ENCODE assay signal across 9 mouse cellular contexts in genomic region chr2:166403319-166403718, GRCm38 (mm10).
DNase-seq lines count a peak whose midpoint lies in the region; ATAC-seq lines count a peak whose summit lies in the region.
"Had no signal": no experiment of that assay in that cellular context is flagged by ENCODE, and none has a peak within 500 bp of the region (broad histone marks: within the 10 kb centered on the region; RNA-seq: fewer than 3 reads in every experiment).

No protein-coding gene starts in this region.

- no peak overlapping the region for H3K9ac ChIP-seq in midbrain, embryonic 14.5 days (replicated peaks; ENCODE audit: low read length)
- H3K9ac ChIP-seq in midbrain, embryonic 13.5 days (replicated peaks): no peak overlapping the region
- H3K9ac ChIP-seq in embryonic facial prominence, embryonic 12.5 days: no peak overlapping the region
- no peak overlapping the region for H3K9ac ChIP-seq in liver, embryonic 12.5 days
- H3K9ac ChIP-seq: limb, embryonic 12.5 days had no signal

- 76% methylated on average over 10 of the region's 10 CpGs for WGBS in midbrain, embryonic 14.5 days
- WGBS in midbrain, embryonic 13.5 days: 85% methylated on average over 10 of the region's 10 CpGs
- 65% methylated on average over 10 of the region's 10 CpGs for WGBS in embryonic facial prominence, embryonic 12.5 days
- WGBS in liver, embryonic 12.5 days (ENCODE audit: insufficient replicate concordance): 57% methylated on average over 10 of the region's 10 CpGs

- no peak for ATAC-seq in midbrain, embryonic 14.5 days (ENCODE audit: low FRiP score, low TSS enrichment)
- no peak for ATAC-seq in midbrain, embryonic 13.5 days
- no peak for ATAC-seq in embryonic facial prominence, embryonic 12.5 days (ENCODE audit: insufficient number of reproducible peaks, insufficient read depth, low FRiP score, low TSS enrichment)
- ATAC-seq in liver, embryonic 12.5 days: no peak

- H3K4me1 ChIP-seq in midbrain, embryonic 14.5 days (ENCODE audit: control insufficient read depth, insufficient read depth, low read length): peaks cover 23% of the 10 kb centered on the region
- peaks cover 39% of the 10 kb centered on the region for H3K4me1 ChIP-seq in midbrain, embryonic 13.5 days (replicated peaks)
- H3K4me1 ChIP-seq in embryonic facial prominence, embryonic 12.5 days: peaks cover 55% of the 10 kb centered on the region
- no peaks in the 10 kb centered on the region; the same call in 1 of the 2 replicates for H3K4me1 ChIP-seq in liver, embryonic 12.5 days

- no peaks in the 10 kb centered on the region for H3K36me3 ChIP-seq in midbrain, embryonic 14.5 days (ENCODE audit: control insufficient read depth, insufficient read depth, low read length)
- H3K36me3 ChIP-seq in midbrain, embryonic 13.5 days: no peaks in the 10 kb centered on the region
- no peaks in the 10 kb centered on the region for H3K36me3 ChIP-seq in embryonic facial prominence, embryonic 12.5 days
- H3K36me3 ChIP-seq in liver, embryonic 12.5 days: no peaks in the 10 kb centered on the region
- H3K36me3 ChIP-seq: limb, embryonic 12.5 days had no signal

- H3K9me3 ChIP-seq in midbrain, embryonic 14.5 days (ENCODE audit: control insufficient read depth, low read length): no peaks in the 10 kb centered on the region
- H3K9me3 ChIP-seq in midbrain, embryonic 13.5 days: no peaks in the 10 kb centered on the region
- no peaks in the 10 kb centered on the region for H3K9me3 ChIP-seq in embryonic facial prominence, embryonic 12.5 days
- H3K9me3 ChIP-seq in liver, embryonic 12.5 days (replicated peaks): no peaks in the 10 kb centered on the region
- H3K9me3 ChIP-seq: limb, embryonic 12.5 days had no signal

- no peak overlapping the region for H3K4me2 ChIP-seq in midbrain, embryonic 14.5 days (ENCODE audit: low read length)
- H3K4me2 ChIP-seq in midbrain, embryonic 13.5 days (replicated peaks): no peak overlapping the region
- no peak overlapping the region for H3K4me2 ChIP-seq in embryonic facial prominence, embryonic 12.5 days (replicated peaks)
- no peak overlapping the region for H3K4me2 ChIP-seq in liver, embryonic 12.5 days
- H3K4me2 ChIP-seq: limb, embryonic 12.5 days had no signal

- DNase-seq in midbrain, embryonic 14.5 days: peak; percentile 49
- DNase-seq in heart, postnatal 14 days: peak; percentile 64 to 81
- DNase-seq in left cerebral cortex, postnatal 25 days (ENCODE audit: low spot score in 2 of 2): peak; percentile 57 to 87
- DNase-seq in gastrocnemius, postnatal 10 days: no peak
- DNase-seq in thymus, adult 18-20 months: no peak

- no peaks in the 10 kb centered on the region; the same call in 1 of the 2 replicates for H3K27me3 ChIP-seq in midbrain, embryonic 14.5 days (ENCODE audit: control insufficient read depth, insufficient read depth, low read length)
- H3K27me3 ChIP-seq in midbrain, embryonic 13.5 days: peaks cover 19% of the 10 kb centered on the region
- no peaks in the 10 kb centered on the region for H3K27me3 ChIP-seq in embryonic facial prominence, embryonic 12.5 days
- no peaks in the 10 kb centered on the region for H3K27me3 ChIP-seq in liver, embryonic 12.5 days (replicated peaks)

- H3K4me3 ChIP-seq in midbrain, embryonic 14.5 days (replicated peaks; ENCODE audit: low read depth, low read length): no peak overlapping the region
- H3K4me3 ChIP-seq in midbrain, embryonic 13.5 days (replicated peaks): no peak overlapping the region
- no peak overlapping the region for H3K4me3 ChIP-seq in embryonic facial prominence, embryonic 12.5 days
- H3K4me3 ChIP-seq in liver, embryonic 12.5 days: no peak overlapping the region
- H3K4me3 ChIP-seq: limb, embryonic 12.5 days had no signal

- intact Hi-C loops in heart, postnatal 14 days (cut with DNase I): no loop called here
- intact Hi-C loops in left cerebral cortex, postnatal 25 days (cut with DNase I): no loop called here

- H3K27ac ChIP-seq in midbrain, embryonic 14.5 days (replicated peaks; ENCODE audit: low read depth, low read length): no peak overlapping the region
- H3K27ac ChIP-seq in midbrain, embryonic 13.5 days: no peak overlapping the region
- 0 out of 2 replicates have a peak overlapping the region, but pooled peaks have one; percentile 30 for H3K27ac ChIP-seq in embryonic facial prominence, embryonic 12.5 days
- H3K27ac ChIP-seq in liver, embryonic 12.5 days: no peak overlapping the region
- H3K27ac ChIP-seq: limb, embryonic 12.5 days had no signal

Comparison
In these comparisons a context has a peak if more than half of its experiments do, and no peak if none do; other contexts are left out.
1. DNase-seq: peak in midbrain, embryonic 14.5 days (single experiment), heart, postnatal 14 days (2 of 2) and left cerebral cortex, postnatal 25 days (2 of 2); none in gastrocnemius, postnatal 10 days (single experiment) and thymus, adult 18-20 months (0 of 2).